Mouse (Mus musculus) megakaryocyte progenitor cell, adult 5-6 weeks (primary cell): ENCODE data around the gene Fyb. TPM values are rescaled to one million over a fixed set of nuclear protein-coding genes. Genes with fewer than 3 reads are reported as not detected.
A peak's percentile ranks its signal among the peaks of the same experiment; 100 is the strongest.

Source experiments
- ATAC-seq: replicated peaks from 2 replicates; pipeline ENCODE4 v1.8.0; 2016; ENCODE audit warnings: mild to moderate bottlenecking, moderate TSS enrichment, inconsistent platforms; ENCODE audit not compliant: poor library complexity
- total RNA-seq, 2 experiments: library from RNA; stranded (forward) in 1 of 2; stranded (reverse) in 1 of 2; fragments of 157-497, 149-512 nt in 1 of 2; fragments of 200-1000 nt in 1 of 2; gene quantifications; 2 replicates each; pipeline versions ENCODE4 v1.2.3 to v1.2.4; 2015 to 2017

Gene Fyb
- total RNA-seq (2015) = 30.8 and 42.1 TPM in 2 replicates
- 7.2 and 15.9 TPM in 2 replicates for total RNA-seq (2017)

DNA sequence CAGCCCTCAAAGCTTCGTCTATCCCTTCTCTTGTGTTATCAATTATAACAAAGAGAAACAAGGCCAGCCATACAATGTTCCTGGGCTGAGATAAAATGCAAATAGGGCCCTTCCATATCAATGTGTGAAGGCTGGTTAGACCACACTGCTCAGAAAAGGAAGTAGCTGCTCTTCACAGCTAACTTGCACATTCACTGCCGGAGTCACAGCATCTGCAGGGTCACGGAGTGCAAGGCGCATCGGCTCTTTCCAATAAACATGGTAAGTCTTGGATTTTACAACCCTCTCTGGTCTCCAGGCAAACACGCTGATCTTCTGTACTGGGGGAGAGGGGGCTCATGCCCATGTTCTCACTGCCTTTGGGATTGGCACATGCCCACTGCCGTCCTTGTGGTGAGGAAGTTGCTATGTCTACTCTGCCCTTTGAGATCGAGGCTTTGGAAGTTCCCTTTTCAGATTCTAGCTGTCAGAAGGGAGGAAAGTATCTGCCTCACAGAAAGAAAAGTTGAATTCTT is at the start of gene Fyb:
Gene Fyb (plus strand): TSS at position 201 of the 515 bp plus-strand sequence.
- ATAC-seq = peak; percentile 72

DNA sequence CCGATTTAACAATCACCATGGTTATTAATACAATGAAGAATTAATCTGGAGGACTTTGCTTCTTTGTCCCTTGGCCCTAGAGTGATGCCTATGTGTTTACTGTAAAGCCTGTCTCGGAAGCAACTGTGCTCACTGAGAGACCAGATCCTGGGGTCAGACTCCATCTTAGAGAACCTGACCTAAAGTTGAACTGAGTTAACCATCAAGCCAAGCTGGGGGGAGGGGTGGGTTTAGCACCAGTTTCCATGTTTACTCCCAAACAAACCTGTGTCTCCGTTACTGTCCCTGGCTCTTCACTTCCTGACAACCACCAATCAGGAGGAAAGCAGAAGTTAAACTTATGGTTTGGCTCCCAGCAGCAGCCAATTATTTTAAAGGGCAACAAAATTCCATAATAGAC is 39.1 kb upstream of the Fyb start:
- ATAC-seq = no peak

DNA sequence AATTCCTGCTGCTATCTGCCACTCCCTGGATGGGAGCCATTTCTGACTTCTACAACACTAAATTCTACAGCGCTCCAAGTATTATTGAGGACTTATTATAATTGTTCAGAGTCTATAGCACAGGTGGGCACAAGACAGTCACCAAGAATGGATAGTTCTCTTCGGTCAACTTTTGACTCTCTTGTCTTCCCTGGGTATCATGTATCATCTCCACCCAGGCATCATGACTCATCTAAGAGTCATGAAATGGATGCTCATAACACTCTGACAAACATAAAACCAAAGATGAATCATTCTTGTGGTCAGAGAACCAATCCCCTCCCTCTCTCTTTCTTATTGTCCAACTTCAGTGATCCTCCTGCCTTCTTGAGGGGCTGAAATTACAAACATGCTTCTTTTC is 30.3 kb upstream of the Fyb start:
- ATAC-seq = no peak

DNA sequence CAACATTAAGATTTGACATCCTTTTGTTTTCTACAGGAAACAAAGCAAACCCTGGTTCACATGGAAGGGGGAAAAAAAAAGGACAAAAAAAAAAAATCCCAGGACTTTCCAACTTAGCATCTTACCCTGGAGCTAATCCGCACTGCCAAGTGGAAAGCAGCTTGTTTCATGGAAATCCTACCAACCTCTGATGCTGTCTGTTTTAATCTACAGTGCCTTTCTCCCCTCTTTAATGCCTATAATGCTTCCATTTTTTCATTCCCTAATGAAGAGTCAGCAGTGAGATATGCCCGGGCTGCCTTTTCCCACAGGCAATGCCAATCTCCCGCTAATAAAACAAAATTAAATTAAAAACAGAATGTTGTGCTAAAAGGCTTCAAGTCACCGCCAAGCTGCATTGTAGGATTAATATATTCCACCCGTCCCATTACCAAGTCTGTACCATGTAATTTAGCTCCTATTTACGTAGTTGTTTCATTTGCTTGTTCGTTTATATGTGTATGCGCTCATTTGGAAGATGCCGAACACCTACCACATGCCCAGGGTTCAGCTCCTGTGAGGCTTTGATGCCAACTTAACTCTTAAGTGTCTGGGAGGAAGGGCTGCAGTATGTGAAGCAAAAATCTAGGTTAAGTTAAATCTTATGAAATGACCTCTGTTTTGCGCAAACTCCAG is 24.1 kb upstream of the Fyb start:
- no peak for ATAC-seq

DNA sequence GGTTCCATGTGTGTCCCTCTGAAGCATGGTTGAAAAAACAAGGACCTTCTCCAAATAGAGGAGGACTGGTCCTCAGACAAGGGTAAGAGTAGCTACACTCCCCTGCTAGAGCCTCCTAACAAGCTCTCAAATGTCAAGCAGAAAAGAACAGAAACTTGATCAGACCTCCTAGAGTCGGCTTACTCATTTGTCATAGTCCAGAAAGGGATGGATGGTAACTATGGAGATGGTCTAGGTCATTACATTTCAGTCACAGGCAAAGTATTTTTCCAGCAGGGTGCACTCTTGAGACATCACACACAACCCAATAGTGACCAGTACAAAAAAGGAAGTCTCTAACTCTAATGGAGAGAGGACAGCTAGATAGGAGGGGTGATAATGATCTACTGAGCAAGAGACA is 21.9 kb upstream of the Fyb start:
- ATAC-seq = peak; percentile 94

DNA sequence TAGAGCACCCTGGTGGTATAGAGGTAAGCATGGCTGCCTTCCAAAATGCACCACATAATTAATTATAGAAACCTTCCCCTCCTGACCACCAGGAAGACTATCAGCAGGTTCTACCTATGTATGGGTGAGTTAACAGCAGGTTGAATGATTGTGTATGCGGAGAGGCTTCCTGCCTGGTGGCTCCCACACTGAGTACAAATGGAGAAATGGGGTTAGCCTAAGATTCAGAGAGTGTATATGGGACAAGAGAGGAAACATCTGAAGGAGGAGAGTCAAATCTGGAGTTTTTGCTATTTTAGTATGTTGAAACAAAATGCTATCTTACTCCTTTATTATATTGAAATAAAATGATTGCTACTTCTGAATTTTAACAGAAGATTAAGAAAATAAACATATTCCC is 5.1 kb upstream of the Fyb start:
- ATAC-seq = no peak

DNA sequence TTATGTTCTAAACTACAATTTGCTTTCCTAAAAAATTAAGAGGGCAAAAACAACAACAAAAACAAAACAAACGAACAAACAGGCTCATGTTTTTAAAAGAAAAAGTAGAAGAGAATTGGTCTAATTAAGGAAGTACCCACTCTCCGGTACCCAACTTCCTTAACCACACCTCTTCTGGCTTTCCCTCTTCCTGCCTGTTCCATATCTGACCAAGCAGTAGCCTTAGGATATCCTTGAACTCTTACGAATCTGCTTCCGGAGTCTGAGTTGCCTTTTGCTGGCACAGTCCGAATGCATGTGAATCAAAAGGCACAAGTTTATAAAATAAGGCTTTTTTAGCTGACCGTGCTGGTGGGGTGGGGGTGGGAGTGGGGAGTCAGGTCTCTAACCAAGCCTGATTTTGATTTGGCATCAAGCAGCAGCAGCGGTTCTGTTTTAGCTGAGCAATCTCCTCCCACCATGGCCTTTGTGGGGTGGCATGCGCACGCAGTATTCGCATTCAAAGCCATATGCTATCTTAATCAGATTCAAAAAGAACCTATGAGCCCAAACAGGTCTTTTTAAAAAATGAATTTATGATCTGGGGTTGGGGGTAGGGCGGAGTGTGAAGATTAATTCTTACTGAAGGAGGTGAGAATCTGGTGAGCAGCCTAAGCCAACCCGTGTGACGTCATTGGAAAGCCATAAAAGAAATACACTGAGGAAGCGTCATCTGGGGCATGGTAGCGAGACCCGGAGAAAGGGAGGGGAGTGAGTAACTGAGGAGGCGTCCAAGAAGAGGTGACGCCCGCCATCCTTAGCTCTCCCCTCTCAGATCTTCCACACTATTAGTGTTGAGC is 3.0 kb upstream of the Fyb start:
- peak; percentile 24 for ATAC-seq

DNA sequence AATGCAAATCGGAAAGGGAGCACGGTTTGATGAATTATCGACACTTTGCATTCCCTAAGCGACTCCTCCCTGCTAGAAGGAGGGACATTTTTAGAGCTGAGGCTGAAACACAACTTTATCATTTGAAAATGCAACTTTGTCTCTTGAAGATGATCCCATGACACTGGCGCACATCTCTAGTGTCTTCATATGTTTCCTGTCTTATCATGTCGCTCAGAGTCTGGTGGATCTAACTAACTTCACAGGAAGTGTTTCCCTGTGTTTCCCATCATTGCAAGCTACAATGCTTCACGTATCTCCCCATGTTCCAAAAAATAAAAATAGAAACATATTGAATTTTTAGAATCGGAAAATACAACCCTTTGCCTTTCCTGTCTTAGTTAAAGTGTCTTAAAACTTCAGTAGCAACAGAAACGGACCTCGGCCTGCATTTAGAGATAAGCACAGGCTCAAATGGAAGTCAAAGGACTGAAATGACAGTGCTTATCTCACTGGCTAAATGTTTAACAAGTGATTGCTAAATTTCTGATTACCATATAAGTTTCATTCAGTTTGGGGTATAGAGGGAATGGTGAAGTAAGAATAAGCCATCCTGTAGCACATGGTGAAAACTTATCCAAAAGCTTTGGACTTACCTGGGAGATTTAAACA is 2.0 kb upstream of the Fyb start:
- peak; percentile 45 for ATAC-seq

DNA sequence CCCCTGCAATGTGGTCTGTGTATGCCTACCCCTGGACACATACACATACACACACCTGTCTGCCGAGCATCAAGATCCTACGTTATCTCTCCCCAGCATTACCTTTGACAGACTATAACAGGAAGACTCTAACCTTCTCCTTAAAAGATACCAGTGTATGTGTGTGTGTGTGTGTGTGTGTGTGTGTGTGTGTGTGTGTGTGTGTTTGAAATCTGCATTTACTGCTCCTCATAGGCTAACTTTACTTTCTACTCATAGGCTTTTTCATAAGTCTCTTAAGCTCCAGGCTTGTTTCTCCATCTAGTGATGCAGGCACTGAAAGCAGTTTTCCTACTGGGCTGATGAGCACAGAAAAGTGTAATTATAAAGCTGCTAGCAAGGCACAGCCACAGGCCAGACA is 2.1 kb downstream of the Fyb start:
- no peak for ATAC-seq

DNA sequence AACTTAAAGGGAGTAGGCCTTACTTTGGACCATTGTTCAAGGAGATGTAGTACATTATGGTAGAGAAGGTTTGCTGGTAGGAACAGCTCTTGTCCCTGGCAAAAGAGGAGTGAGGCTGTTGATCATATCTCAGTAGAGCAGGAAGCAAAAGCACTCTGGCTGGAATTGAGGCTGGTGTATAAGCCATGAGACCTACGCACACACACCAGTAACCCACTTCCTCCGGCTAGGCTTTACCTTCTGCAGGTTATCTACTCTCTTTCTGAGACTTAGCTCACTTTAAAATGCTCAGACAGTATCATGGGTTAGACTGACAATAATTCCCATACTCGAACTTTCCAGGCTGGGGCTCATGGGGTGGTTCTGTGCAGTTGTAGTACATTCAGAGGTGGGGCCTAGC is 2.7 kb downstream of the Fyb start:
- ATAC-seq = no peak

DNA sequence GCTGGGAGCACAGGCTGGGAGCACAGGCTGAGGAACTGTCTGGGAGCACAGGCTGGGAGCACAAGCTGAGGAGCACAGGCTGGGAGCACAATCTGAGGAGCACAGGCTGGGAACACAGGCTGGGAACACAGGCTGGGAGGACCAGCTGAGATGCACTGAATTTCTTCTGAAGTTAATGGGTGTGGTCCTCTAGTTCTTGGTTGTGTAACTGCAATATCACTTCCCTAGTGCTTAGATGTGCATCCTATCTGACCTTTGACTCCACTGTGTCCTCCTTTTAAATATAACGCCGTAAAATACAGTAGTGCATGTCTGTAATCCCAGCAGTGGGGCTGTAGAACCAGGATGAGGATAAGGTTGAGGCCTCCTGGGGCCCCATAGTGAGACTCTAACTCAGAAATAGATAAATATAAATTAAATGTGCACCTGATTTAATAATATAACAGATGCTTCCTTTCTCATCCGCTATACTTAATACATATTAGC is 11.2 kb downstream of the Fyb start:
- peak; percentile 77 for ATAC-seq

DNA sequence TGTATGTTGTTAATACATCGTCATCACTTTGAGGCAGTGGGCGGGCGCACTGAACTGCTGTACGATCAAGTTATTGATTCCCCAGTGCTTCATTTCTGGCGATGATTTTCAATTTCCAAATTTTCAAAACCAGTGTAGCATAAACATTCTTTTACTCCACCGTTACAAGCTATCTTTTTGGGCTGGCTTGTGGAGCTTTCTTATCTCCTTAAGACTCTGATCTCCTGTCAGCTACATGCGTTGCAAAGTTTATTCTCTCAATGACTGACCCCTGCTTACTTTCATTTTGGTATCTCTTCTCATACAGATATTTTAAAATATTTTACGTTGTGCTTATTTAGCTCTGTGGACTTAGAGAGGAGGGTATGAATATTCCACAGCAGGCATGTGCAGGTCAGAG is 11.9 kb downstream of the Fyb start:
- ATAC-seq = peak; percentile 31; the same call in 1 of the 2 replicates

DNA sequence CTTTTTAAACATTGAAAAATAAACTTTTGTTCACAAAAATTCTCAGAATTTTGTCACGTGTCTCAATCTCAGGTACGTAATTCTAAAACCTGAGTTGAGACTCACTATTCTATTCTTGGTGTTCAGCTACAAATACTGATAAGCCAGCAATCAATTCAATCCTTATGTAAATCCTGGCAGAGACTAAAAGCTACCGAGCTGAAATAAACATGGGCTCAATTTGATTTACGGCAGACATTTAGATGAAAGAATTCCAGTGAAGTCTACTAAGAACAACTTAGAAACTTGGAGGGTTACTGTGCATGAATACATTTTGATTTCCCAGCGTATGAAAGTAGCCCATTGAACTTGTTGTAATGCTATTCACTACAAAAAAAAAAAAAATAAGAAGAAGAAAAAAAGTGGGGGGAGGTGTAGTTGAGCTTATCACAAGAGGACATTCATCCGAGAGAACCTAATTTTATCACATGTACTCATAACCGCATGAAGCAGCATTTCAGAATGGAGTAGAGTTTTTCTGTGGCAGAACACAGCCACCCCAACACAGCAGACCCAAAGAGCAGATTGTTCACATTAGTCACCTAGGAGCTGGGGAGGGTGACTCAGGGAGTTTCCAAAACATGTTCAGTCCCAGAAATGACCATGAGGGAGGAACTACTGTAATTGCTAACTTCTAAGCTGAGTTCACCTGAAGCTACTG is 17.1 kb downstream of the Fyb start:
- peak; percentile 98 for ATAC-seq

DNA sequence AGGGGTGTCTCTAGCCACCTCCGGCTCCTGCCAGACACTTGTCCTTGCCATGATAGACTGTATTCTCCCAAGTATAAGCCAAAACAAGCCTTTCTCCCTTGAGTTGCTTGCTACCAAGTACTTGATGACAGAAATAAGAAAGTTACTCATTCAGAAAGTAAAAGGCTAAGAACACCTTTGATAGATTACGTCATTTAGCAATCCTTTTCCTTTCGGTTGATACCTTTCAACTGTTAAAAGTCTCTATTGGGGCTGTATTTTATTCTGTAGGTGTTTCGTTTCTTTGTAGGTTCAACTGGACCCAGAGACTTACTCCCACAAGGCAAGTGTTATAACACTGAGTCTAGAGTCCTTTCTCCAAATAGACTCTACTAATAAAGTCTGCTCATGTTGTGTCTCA is 26.3 kb downstream of the Fyb start:
- no peak for ATAC-seq

DNA sequence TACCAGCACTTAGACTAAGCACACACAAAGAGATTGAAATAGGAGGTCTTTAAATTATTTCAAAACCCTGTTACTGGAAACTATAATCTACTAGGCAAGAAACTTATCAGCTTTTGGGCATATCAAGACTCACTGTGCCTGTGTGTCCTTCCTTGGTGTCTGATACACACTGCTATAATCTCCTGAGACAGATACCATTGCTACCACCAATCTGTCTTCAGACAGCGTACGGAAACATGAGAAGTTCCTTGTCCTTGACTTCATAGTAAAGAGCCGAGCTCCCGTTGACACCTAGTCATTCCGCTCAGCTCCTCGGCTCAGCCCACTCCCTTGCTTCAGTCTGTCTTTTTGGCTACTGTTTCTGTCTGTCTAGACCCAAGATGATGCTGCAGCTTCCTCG is 29.2 kb downstream of the Fyb start:
- ATAC-seq = peak; percentile 37

DNA sequence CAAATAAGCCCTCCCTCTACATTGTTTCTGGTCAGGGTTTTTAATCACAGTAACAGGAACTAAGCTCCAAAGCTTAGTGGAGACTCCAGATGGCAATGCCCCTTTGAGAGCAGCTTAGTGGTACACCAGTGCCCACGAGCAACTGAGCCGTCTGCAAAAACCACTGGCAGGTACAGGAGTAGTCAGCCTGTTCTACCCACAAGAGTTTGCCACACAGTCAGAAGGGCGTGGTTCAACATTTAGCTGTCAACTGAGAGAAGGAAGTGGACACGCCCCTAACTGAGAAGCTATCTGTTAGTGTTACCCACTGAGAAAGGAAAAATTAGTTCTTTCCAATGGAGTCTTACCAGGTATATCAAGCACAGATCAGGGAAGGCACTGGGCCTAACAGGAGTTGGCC is 32.1 kb downstream of the Fyb start:
- peak; percentile 71 for ATAC-seq

DNA sequence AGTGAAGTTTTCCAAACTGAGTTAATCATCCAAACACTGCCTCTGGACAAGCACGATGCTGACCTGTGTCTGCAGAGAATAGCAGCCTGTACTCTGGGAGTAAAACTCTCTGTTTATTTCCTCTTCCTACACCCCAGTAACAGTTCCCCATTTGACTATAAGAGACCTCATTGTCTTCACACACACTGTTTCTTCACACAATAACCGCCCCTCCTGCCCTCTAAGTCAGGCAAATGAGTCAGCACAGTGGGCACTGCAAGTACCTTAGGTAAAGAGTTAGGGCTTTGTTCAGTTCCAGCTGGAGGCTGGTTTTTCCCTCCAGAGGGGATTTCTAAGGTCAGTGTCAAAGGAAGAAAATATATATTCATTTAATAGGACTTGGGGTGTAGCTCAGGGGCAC is 32.9 kb downstream of the Fyb start:
- peak; percentile 75 for ATAC-seq

DNA sequence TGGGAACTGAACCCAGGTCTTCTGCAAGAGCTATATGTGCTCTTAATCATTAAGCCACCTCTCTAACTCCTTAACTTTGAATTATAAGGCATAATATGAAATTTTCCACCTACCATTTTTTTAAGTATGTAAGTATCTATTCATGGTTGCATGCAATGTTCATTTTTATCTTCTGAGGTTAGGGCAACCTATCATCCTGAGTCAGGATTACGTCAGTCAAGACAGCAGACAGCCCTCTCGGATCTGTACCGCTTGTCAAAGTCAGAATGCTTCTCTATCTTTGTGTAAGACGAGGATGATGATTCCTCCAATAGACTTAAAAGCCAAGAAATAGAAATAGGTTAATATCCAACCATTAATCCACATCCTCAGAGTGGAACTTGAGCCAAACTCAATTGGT is 33.6 kb downstream of the Fyb start:
- 0 out of 2 replicates have a peak, but pooled peaks have one; percentile 13 for ATAC-seq

DNA sequence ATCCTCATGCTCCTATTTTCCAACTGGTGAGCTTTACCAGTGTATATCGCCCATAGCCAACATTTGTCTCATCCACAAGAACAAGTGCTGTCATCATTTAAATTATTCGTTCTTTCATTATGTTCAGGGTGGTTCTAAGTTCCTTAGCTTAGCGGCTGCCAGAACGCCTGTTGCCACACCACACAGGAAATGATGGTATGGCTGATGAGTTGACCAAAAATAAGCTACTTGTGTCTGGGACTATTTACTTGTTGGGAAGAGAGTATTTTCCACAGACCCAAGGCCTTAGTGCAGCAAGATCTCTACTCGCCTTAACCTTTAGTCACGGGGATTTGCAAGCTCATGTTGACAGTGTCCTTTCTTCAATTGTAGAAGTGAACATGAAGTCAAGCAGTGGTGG is 34.3 kb downstream of the Fyb start:
- peak; percentile 49 for ATAC-seq

DNA sequence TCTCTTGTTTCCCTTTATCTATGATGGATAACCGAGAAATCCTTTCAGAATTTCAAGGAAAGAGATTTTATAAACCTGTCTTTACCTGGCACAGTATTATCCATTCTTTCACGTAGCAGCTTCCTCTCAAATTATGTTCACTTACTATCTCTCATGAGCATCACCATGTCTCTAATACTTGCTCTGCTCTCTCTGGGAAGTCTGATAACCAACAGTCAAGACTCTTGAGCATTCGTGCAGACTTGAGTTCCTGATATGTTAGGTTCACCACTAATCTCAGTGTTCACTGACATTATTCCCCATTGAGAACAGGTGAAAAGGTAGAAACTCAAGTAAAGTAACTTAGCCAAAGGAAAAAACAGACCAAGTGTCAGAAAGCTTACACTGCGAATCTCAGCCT is 34.9 kb downstream of the Fyb start:
- no peak for ATAC-seq

DNA sequence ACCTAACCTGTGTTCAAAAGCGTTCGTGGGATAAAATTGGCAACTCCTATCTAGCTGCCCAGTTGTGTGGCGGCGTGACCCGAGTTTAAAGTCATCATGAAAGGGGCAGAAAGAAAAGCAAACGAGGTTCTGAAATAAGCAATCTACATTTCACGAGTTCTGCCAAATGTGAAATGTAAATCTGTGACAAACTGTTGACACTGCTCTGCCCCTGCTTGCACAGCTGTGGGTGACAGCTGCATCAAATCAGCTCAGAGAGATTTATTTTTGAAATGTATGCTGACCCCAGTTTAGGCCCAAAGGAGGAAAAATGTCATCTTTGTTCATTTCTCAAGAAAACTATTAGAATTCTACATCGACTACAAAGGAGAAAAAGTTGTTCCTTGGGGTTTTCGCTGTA is 36.5 kb downstream of the Fyb start:
- ATAC-seq = no peak
